Mouse (Mus musculus): Measurements from ENCODE around the gene Meis1. TPM values are rescaled to one million over a fixed set of nuclear protein-coding genes. Genes with fewer than 3 reads are reported as not detected.

Meis1 gene
- total RNA-seq, 2 experiments from 2014 or later: 3.5 to 8.0 TPM

DNA sequence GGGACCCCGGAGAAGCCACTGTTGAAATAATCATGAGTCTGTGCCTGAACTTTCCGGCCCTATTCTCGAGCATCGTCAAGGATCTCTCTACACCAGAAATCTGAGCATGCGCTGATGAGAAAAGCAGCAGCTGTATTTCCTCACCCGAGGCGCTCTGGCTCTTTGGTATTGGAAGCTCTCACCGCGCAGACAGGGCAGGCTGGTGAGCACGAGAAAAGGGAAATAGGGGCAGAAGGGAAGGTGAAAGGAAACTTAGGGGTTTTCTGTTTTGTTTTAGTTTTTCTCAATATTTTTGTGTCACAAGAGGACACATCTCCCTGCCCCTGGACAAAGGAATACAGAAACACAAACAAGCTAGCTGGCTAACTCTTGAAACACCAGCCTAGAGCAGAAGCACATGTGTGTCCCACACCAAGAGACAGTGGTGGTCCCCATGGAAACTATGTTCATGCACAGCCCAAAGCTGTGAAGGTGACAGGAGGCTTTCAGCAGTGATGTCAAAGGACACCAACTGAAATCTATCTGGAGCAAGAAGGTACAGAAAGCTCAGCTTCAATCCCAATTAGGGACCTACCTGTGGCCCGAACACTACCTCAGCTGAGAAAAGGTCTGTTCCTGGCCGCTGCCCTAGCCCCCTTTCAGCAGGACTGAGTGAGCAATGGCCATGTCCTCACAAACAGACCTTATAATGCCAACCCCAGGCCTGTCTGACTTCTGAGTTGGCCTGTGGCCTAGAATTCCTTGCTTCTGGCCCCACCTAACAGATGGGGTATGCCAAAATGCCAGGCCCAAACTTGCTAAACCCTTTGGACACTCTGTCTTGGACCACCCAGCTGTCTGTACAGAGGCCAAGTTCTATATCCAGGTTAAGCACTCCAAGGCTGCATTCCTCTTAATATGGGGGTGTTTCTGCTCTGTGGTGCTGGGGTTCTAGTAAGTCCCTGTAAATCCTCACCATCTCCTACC, 60.7 kb downstream of the Meis1 start:
- no peak for ATAC-seq (replicated peaks; ENCODE audit: low FRiP score, poor library complexity, severe bottlenecking)

DNA sequence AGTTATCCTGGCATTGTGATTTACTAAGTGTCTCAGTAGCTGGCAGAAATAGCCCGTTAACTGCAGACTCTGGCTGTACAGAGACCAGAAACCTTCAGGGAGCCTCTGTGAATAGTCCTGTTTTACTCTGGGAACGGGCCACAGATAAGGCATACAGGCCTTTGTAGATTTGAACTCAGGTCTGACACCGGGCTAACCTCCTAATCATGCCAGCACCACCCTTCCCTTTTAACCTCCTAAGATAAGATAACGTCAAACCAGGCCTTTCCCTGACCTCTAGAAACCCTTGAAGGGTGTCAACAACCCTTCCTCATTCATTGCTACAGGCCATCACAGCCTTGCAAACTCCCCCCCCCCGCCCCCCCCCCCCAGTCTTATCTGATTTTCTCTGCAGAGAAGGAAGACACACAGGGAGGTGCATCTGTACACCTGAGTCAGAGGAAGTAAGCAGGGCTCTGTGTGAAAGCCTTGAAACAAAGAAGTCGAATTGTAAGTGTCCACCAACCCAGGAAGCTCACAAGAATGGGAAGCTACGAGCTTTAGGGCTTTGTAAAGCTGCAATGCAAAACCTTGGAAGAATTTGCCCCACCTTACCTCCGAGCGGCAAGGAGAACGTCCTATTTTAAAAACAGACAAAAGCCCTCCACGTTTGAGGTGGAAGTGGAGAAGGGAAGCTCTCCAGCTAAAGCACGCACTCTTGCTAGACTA, 61.5 kb downstream of the Meis1 start:
- no peak for ATAC-seq (replicated peaks; ENCODE audit: low FRiP score, poor library complexity, severe bottlenecking)

DNA sequence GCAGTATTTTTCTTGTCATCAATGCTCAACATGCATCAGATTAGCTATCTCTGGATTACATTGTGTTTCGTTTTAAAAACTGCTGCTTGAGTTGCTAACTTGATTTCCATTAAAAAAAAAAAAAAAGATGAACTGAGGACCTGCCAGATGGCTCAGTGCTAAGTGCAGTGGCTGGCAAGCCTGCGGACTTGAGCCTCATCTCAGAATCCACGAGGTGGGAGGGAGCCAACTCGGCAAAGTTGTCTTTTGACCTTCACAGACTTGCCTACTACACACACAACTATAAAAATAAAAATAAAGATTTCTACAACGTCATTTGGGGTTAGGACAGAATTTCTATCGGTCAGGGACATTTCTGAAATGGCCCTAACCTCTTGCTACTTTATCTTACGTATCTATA, 62.8 kb downstream of the Meis1 start:
- no peak for ATAC-seq (replicated peaks; ENCODE audit: low FRiP score, poor library complexity, severe bottlenecking)

DNA sequence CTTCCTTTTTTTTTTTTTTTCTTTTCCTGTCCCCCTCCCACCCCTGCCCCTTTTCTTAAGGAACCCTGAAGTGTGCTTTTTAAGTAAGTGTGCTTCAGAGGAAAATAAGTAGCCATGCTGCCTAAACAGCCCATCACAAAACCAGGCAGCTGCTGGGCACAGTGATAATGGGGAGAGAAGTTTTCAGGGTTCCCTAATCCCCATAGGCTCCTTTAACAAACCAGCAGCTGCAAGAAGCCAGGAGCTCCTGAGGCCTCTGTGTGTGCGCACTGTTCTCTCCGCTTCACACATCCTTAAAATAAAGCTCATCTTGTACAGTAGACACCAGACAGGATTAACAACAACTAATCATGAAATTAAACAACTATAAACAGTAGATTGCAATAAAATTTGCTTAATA, 63.9 kb downstream of the Meis1 start:
- no peak for ATAC-seq (replicated peaks; ENCODE audit: low FRiP score, poor library complexity, severe bottlenecking)

DNA sequence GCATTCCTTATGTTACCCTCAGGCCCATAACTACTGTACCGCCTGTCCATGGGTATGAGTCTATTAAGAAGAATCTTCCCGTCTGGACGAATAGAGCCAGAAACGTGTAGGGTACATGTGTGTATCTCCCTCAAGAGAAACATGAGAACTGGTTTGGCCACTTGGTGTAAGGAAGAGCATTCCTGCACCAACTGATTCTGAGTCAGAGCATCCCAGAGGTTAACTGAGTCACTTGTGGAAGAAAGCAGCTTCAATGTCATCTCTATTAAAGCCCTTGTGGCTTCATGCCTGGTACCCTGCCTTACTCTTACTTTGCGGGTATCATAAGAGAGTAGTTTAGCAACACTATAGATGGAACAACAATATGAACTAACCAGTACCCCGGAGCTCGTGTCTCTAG, 64.9 kb downstream of the Meis1 start:
- no peak for ATAC-seq (replicated peaks; ENCODE audit: low FRiP score, poor library complexity, severe bottlenecking)

DNA sequence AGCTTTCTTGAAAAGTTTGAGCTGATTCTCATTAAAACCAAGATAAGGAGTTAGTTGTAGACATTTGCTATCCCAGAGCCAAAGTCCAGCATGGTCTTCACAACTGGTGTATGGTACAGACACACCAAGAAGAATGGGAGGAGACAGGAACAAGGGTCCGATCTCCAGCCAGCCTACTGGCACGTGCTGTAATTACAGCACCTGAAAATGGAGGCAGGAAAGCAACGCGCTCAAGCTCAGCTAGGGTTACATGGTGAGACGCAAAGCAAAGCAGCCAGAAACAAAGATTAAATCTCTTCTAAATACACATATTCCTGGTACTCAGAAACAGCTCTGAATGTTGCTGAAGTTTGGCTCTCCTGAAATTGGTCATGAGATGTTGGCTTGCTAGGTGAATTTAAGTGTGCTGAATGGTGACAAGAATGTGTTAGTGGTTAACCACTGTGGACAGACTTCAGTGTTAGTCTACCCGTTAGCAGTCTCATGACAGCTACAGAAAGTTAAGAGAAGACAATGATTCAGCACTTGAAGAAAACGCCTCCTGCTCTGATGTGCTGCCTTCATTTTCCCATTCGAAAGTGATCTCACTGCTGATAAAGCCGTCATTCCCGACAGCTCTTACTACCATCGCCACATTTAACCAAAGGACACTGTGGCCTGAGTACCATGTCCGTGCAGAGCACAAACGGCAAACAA, 70.0 kb downstream of the Meis1 start:
- no peak for ATAC-seq (replicated peaks; ENCODE audit: low FRiP score, poor library complexity, severe bottlenecking)

DNA sequence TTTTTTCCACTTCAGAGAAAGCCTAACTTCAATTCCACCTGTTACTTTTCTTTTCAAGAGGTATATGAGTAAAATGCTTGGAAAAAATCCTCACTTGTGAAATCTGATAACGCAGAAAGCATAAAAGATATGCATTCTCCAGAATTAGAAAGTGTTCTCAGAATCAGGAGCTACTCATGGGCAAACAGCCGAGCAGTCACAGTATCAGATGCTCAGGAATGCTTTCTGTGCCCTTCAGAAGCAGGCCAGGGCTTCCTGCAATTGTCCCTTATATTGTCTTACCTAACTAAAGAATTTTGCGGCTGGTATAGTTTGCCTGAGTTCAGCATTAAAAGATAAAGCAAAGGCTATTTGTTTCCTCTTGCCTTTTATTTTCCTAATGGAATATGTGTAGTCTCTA, 71.4 kb downstream of the Meis1 start:
- no peak for ATAC-seq (replicated peaks; ENCODE audit: low FRiP score, poor library complexity, severe bottlenecking)

DNA sequence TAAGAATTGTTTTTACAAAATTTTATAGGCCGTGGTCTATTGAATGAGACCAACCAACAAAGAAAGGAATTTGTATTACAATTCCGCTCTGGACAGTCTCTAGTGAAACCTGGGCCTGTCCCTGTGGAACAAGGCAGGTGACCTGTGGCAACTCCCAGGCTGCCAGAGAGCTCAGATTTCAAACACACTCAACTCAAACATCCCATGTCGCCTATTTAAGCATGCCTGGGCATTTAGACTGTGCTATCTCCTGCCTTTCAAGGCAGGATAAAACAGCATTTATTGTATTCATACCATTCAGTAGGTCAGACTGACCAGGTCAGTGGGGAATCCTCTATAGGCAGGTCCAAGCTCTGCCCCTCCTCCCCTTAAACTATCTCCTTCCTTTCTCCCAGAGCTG, 73.0 kb downstream of the Meis1 start:
- ATAC-seq (replicated peaks; ENCODE audit: low FRiP score, poor library complexity, severe bottlenecking): no peak

DNA sequence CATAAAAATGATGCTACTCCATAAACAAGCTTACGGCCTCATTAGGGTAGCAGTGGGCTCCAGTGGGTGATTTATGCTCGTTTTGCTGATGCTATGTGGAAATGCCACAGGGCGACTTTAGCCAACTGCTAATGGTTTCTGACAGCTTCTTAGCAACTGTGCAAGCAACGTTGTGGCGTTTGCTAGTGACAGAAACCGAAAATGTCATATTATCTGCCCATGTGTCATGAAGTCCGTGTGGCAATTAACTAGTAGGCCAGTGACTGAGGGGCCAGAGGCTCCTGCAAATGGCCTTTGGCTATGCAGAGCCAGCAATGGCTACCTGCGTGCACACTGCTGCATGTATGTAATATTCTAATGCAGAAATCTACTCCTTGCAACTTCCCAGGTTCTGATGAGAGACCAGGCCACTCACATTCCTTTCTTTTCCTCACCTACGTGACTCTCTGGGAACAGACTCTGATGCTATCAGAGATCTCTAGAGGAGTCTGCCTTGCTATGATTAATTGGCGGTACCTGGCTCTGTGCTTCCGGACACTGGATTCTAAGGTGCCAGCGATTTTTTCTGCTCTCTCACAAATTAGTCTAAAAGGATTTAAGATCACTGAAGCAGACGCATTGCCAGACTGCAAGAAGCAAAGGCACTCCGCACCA, 73.7 kb downstream of the Meis1 start:
- ATAC-seq (replicated peaks; ENCODE audit: low FRiP score, poor library complexity, severe bottlenecking): no peak

DNA sequence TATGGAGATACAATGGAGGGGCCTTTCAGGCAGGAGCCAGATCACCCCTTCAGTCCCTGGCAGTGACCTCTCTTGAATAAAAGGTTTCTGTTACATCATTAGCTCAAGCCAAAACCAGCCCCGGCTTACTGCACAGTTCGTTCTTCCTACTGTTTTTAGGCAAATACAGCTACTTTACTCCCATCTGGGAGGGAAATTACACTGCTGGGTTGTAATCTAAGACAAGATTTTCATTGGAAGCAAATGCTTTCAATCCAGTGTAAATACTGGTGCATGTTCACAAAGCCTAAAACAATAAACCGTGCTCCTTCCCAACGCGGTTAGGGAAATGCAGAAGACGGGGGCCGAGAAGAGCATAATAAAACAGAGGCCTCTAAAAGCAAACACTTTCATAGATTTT, 74.6 kb downstream of the Meis1 start:
- no peak for ATAC-seq (replicated peaks; ENCODE audit: low FRiP score, poor library complexity, severe bottlenecking)

DNA sequence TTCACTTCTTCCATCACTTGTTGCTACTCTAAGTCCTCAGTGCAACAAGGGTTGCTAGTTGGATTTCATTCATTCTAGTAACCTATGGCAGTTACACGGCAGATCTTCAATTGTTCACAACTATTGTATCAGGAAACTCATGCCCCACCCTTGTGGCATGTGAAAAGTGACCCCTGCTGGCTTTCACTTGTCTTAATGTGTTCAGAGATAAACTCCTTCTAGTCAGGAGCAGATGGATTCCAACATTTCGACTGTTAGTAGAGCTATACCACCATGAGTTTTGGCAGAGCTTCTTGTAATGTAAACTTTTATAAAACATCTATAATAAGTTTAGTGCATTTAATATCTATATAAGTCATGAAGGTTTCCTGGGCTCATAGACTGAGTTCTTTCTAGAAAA, 75.8 kb downstream of the Meis1 start:
- ATAC-seq (replicated peaks; ENCODE audit: low FRiP score, poor library complexity, severe bottlenecking): no peak

DNA sequence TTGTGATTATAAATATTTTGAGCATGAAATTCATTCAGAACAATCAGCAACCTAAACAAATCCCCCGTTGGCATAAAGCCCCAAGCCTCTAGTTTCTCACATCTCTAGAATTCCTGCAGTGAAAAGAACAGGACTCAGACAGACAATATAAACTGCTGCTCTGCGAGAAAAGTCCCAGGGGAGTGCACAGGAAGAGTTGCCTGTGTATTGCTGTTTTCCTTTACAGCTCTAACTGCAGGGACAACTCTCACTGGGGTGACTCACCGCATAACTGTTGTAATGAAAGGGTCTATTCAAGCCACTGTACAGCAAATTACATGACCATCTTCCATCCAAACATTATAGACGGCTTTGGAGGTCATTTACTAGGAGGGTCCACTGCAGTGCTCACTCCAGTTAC, 77.9 kb downstream of the Meis1 start:
- ATAC-seq (replicated peaks; ENCODE audit: low FRiP score, poor library complexity, severe bottlenecking): no peak

DNA sequence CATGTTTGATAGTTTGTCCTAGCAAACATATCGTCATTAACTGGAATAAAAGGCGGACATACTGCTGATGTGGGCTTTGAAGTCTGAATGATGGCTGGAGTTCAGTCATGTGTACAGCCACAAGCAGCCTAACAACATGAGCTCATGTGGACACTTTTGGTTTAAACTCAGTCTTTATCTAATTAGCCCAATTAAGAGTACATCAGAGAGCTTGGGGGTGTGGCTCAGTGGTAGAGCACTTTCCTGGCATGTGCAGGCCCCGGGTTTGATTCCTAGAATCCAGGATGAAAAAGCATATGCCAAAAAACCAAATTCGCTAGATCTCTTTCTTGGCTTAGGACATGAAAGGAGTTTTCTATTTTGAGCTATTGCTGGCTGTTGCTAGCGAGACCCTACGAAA, 83.9 kb downstream of the Meis1 start:
- no peak for ATAC-seq (replicated peaks; ENCODE audit: low FRiP score, poor library complexity, severe bottlenecking)

DNA sequence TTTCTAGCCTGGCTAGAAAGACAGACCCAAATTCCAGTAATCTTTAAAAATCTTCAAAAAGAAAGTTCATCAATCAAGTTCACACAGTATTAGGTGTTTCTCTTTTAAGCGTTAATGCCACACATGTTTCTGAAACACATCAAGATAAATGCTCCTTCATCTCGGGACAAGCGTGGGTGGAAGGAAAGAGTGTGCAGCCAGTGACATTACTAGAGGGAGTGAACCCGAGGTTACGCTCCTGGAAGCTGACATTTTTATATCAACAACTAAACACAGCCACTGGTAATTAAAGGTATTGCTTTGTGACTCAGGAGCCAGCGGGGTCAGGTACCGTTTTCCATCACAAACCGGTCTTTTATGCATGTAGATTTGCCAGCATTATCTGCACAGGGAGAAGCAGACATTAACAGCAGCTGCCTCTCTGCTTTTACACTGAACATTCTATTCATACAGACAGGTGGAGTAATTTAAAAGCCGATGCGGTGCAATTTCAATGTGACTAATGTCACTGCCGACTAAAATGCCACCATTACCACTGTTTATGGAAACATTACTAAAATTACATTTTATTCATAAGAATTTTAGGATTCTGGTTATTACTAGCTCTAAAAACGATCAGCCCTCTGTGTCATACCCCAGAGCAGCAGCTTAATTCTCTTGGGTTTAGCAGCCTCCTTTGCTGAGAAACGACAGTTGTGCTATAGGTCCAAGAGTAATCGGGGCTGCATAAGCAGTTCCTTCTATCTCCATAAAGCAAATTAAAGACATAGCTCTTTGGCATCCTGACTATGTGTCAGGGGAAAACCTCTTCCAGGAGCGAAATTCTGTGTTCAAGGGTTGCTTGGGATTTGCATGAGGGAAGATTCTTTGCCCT, 87.5 kb downstream of the Meis1 start:
- no peak for ATAC-seq (replicated peaks; ENCODE audit: low FRiP score, poor library complexity, severe bottlenecking)

DNA sequence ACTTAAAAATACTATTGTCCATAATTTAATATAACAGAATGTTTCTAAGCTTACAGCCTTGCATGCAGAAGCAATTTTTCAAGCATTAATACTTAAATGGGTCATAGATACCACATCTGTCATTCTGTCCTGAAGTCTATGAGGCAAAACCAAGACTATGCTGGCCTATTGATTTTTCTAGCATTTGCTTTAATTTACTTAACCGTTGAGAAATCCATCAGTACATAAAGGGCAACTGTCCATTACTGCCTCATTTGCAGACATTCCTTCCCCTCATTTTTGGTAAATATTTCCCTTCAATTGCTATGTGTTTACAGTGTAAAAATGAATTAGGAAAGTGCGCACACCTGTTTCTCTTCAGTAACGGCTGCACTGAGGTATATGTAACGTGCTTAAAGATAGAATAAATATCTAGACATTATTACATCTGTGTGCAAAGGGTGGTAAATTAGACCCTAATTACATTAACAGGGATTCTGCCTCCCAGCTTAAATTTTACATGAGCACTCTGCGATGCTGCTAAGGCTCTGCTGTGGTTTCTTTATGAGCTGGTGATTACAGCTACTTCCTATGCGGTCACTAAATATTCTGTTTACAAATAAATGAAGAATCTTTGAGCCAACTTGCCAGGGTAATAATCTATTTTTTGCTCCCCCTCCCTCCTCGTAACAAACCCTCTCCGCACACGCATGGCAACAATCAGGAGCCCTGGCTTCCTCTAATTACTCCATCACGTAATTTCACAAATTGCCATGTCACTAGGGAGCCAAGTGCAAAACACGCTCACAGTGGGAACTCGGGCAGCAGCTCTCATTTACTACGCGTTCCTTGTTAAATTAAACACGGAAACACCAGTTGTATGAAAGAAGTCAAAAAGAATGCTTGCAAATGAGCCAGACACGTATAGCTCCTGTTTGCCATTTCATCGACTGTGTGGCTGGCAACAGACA, 88.7 kb downstream of the Meis1 start:
- ATAC-seq (replicated peaks; ENCODE audit: low FRiP score, poor library complexity, severe bottlenecking): no peak

DNA sequence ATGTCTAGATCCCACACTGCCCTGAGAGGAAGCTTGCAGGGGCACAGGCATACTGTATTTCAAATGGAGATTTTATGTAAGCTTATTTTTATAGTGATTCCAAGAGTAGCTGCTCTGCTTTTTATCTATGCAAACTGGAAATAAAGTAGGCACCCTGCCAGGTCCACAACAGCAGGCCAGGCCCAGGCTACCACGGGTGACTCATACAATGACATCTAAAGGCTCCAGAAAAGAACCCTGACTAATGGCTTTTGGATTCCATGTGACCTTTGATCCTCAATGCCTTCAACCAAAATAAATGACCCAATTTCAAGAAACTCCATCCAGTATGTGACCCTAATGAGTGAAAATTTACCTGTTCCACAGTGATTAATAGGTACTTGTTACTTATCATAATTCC, 91.4 kb downstream of the Meis1 start:
- ATAC-seq (replicated peaks; ENCODE audit: low FRiP score, poor library complexity, severe bottlenecking): no peak

DNA sequence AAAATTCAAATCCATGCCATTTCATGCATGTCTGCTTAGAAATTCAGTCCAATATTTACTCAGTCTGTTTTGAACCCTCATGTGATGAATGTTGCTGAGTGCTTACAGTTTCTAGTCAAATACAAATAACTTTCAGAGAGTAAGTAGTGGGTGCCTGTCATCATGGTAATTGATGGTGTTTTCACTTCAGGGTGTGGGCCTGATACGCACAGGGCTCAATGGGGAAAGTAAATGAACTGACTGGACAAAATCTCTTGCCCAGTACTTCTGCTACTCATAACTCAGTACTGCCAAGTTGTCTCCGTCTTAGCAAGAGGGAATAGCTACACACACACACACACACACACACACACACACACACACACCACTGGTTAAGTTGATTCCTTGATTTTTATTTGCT, 92.0 kb downstream of the Meis1 start:
- ATAC-seq (replicated peaks; ENCODE audit: low FRiP score, poor library complexity, severe bottlenecking): no peak
